Mouse (Mus musculus) c-Kit-negative CD71-positive TER-119-positive erythroid progenitor cells, embryonic 14.5 days (primary cell): ENCODE measurements around the gene Nlrp4a.
"Not testable (repeated sequence)": the region's sequence is repeated elsewhere in the genome, so short reads cannot be mapped to it uniquely, and the experiment has no call there.

Source experiments
- DNase-seq: peaks from one replicate; pipeline ENCODE4 v3.0.0-alpha.2; 2013; ENCODE audit warnings: low read depth, low spot score

Nlrp4a gene

DNA sequence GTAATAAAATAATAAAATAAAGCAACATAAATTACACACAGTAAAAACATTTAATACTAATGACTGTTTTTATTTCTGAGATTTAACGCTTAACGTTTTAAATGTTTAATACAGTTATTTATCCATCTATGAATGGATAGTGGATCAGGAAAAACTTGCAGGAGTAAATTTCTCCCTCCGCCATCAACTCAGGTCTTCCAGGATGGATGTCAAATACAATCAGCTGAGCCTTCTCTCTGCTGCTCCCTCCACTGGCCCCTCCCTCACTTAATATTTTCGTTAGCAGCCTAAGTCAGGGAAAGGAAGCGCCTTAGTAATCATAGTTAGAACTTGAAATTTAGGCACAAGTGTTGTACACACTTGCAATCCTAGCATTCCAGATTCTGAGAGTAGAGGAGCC lies at the start of gene Nlrp4a:
Nlrp4a (plus strand) TSS at position 301 of the 400 bp plus-strand sequence.
- DNase-seq, result no peak

DNA sequence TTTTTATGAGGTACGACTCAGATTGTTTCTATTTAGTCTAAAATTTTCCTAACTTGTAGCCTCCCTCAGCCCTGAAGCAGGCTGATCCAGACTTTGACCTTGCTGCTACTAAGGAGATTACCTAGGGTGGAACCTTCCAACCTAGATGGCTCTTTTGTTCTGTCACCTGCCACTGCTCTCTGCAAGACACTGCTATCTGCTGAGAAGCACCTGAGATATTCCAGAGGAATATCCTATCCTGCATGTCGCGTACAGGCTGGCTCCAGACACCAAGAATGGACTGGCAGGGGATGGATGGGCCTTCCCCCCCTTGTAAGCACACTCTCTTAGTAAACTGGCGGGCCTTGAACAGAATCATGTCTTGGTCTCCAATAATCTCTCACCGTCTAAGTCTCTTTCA lies 48.2 kb upstream of the Nlrp4a start:
- not testable (repeated sequence) for DNase-seq

- not testable (repeated sequence) for DNase-seq
These were observed 43.8 kb upstream of the Nlrp4a start for GRCm38 (mm10) chr7:26391137-26391536.

DNA sequence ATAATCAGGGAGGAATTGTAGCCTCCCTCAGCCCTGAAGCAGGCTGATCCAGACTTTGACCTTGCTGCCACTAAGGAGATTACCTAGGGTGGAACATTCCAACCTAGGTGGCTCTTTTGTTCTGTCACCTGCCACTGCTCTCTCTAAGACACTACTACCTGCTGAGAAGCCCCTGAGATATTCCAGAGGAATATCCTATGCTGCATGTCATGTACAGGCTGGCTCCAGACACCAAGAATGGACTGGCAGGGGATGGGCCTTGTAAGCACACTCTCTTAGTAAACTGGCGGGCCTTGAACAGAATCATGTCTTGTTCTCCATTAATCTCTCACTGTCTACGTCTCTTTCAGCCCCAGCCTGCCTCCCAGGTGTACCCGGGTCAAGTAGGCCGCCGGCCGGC lies 43.1 kb upstream of the Nlrp4a start:
- not testable (repeated sequence) for DNase-seq

DNA sequence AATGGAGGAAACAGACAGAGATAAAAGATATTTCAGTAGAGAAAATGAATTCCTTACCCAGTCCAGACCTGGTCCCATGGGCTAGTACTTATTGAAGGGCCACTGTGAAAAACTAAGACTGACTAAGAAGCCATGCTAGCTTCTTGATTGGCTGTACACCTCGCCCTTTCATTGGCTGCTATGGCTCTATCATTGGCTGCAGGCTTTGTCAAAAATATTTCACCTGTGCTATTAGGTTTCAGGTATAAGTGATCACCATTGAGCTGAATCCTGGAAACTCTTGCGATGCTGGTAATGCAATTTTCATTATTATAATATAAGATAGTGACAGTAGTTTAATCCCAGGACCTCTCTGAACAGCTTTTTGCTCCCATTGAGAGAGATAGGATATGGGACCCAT lies 31.3 kb upstream of the Nlrp4a start, which contains the start of gene Nlrp9c:
Nlrp9c (minus strand) TSS at position 101 of the 400 bp plus-strand sequence.
- DNase-seq, result not testable (repeated sequence)

DNA sequence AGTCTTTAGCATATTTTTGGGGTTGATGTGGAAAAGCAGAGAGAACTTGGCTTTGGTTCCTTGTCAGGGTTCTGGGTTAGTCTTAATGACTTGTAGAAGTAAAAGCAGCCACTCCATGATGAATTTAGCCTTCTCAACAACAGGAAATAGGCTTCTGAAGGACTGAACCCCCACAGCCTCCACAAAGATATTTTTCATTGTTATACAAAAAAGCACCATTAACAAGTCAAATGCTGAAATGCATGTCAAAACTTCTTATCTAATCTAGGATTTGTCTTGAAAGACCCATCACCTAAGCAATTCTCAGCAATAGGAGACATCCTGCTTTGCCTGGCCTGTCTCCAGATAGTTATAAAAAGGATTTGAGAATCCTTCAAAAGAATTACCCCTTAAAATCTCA lies 41.8 kb downstream of the Nlrp4a start:
- DNase-seq, result no peak

DNA sequence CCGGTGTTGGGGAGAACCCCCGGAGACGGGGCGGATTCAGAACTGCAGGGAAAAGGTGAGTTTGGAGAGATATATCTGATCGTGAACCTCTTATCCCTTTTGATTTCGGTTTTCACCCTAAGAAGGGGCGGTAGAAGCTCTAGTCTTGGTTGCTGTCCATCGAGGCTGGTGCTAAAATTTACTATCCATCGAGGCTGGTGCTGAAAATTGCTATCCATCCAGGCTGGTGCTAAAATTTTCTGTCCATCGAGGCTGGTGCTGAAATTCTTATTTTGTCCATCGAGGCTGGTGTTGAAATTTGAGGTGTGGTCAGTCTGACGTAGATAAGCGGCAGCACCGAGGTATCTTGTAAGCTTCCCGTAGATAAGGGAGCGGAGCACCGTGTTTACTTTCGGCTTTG lies 54.6 kb downstream of the Nlrp4a start:
- not testable (repeated sequence) for DNase-seq
